Mouse (Mus musculus) thymus, postnatal 10 days (tissue): ENCODE data around the gene Egfem1.

Experiments used
- DNase-seq, 2 experiments: peaks; one replicate each; pipeline ENCODE4 v3.0.0; 2021; ENCODE audit warnings: low spot score in 2 of 2

Gene Egfem1

DNA sequence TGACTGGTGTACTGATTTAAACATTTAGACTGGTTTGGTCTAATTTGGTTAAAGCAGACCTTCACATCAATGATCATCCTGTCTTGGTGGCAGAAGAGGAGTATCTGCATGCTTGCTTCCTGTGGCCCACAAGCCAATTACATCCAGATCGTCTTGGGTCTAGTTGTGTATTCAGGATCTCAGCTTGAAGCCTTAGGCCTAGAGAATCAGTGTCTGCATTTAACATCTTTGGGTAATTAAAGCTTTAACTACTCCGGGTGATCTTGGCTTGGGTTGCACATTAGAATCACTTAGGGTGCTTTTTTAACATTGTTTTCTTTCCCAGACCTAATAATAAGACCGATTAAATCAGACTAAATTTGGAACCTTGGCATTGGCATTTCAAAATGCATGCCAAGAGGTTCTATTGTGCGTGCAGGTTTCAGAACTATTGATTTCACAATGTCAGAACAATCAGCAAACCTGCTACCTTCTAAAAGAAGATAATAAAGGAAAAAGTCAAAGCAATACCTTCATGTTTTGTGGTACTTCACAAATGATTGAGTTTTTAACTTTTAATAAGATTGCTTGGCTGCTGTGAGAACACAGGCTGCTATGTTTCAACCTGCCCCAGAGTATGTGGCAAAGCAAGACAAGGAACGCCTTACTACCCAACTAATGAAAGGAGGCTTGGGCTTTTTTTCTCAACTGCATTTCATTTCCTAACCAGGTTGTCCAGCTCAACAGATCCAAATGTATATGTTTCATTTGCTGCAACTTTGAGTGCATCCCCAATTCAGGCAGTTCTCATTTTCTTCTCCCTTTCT, 496.4 kb downstream of the Egfem1 start:
- DNase-seq: no peak

DNA sequence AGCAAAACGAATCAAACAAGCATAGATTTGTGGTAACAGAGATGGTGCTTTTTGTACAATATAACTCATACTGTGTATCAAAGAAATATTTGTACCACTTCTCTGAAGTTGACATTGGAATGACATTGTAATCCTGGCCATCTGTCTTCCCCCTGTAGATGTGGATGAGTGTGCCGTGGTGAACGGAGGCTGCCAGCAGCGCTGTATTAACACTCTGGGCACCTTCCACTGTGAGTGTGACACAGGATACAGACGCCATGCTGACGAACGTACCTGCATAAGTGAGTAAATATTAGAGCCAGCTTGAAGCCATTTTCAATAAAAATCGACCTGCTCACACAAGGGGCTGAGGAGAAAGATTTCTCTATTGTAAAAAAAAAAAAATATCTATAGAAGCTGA, 500.9 kb downstream of the Egfem1 start:
- no peak for DNase-seq

DNA sequence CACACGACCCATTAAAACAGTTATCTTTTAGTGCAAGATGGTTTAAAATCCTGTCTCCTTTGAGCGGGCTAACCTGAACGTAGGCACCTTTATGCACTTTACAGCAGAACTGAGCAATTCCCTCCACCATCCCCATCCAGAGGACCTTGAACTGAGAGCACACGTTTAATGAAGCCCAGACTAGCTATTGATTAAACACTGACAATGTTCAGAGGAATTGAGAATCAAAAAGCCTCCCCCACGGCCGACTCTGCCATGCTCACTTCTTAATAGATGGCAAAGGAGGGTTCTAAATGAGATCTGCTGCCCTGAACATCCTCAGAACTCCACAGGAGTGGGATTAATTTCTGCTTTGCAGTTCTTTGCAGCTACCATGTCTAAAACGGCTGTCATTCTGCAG, 520.3 kb downstream of the Egfem1 start:
- no peak for DNase-seq

DNA sequence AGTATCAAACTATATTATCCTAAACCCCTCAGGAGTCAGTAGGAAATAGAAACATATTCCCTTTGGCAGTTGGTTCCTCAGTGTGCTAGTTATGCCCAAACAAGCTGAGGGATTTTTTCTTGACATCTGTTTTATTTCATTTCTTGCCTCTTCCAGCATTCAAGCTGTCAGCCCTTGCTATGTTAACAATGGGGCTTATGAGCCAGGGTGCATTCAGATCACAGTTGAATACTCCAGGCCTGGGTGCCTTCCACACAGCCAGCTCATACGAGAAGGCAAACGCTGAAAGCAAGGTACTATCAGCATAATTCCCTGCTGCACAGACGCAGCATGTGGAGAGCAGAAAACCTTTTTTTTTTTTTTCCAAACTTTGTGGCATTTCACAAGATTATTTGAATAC, 526.9 kb downstream of the Egfem1 start:
- no peak for DNase-seq

DNA sequence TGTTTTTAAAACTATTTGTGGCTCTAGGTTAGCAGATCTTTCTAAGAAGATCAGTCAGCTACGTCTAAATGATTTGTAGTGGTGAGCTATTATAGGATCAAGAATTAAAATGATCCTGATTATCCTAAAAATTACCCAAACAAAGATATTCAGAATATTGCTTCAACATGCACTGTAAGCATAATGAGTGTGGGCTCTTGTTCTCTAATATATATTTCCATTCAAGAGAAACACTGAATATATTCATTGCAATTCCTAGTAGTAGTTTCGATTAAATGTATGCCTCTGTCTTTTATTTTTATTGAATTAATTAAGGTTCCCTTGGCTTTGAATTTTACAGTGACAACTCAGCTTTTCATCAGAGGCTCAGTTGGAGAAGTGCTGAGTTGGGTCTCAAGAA, 527.4 kb downstream of the Egfem1 start:
- DNase-seq: no peak

DNA sequence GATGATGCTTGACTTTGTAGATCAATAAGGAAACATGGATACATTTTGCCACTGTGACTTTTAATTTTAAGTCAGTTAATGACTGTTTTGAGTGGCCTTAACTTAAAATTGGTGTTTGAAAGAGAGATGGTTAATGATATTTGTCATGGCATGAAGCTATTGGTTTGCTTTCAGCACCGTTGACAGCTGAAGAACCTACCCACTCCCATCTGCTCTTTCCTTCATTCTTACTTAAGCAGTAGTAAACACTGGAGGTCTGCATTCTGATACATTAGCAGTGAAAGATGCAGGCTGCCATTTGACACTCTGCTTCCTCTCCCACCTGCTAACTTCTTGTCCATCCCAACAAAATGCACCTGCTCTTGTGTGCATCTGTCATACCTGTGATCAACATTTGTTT, 537.8 kb downstream of the Egfem1 start:
- DNase-seq: no peak

DNA sequence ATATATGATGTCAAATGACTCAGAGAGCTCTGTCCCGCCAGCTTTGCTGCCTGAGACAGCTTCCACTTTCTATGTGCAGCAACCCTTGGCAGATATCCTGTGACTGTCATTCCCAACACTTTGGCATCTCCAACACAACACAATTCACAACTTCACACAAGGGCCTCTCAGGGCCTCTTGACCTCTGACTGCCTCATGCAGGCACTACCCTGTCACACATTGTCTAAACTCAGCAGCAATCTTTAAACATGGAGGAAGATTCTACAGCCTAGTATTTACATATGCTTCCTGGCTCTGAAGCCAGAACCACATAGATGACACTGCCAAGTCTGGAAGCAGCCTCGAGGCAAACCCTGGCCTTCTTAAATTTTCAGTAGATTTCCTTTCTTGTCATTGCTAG, 558.0 kb downstream of the Egfem1 start:
- DNase-seq: no peak

DNA sequence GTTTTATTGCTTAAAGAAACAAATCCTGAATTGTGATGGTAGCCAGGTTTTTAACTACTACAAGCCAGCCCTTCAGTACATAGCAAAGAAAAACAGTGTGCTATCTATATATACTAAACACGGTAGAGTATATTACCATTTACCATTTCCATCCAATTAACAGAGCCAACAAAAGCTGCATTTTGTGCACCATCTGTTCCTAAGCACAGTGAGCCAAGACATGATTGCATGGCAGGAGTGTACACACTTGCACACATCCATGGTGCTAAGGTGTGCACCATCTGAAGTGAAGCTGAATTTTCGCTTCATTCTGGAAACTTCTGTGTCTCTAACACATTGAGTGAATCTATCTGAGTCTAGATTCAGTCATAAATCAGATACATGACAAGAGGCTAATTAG, 585.0 kb downstream of the Egfem1 start:
- DNase-seq: no peak

DNA sequence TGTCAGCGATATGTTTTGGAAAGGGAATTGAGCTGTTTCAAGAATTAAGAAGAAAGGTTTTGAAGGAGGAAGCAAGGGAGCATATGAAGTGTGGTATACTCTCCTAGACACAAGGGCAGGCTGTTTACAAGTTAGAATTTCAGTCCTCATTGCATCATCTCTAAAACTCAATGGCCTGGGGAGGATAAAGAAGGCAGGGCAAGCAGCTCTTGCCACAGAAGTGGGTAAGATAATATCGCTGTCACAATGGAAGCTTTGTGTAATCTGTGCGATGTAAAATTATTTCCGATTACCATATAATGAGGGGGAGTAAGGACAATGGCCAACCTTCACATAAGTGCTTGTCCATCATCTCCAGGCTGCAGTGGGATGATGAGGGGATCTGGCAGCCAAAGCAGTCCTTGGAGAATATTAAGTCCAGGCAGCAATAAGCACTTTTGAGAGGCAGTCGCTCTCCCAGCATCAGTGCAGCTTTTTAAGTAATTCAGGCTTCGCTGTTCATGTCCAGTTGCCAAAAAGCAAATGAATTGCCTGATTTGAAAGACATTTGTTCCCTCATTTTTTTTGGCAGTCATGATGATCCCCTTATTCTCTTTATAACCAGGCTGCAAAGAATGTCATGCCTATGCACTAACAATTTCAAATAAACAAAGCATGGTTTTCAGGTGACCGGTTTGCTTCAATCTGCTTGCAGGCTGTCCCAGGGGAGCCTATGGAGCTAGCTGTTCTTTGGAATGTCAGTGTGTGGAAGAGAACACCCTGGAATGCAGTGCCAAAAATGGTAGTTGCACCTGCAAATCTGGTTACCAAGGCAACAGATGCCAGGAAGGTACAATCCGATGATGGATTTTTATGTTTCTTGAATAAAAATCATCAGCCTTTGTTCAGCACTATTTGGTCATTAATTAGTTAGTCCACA, 607.8 kb downstream of the Egfem1 start:
- DNase-seq: no peak

DNA sequence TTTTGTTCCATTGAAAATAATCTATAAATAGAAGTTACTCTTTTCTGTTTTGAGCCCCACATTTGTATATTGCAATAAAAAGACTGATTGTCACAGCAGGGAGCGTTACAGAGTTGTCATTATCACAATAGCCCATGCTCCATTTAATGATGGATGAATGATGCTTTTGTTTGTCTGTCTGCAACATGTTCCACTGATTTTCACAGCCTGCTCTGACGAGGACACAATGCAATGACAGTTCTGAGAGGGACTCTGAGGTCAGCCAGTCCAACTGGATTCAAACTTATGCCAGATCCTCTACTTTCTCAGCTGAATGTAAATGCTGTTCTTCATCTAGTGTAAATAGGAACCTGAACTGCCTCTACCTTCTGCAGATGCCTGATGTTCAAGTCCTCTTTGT, 619.3 kb downstream of the Egfem1 start:
- no peak for DNase-seq

DNA sequence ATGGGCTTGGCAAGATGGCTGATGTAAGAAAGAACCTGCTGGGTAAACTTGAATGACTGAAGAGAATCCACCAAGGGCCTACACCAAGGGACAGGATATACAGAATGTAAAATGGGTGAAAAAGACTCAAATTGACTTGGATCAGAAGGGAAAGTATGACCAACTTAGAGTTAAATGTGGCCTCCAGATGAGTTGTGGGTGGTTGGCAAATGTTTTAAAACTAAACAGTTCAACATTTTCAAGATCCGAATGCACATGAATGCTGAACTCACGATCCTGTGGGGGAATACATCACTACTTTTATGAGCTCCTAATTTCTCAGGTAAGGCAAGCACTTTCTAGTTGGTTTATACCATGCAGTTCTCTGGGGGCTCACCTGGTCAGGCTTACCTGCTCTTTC, 625.0 kb downstream of the Egfem1 start:
- DNase-seq: no peak

DNA sequence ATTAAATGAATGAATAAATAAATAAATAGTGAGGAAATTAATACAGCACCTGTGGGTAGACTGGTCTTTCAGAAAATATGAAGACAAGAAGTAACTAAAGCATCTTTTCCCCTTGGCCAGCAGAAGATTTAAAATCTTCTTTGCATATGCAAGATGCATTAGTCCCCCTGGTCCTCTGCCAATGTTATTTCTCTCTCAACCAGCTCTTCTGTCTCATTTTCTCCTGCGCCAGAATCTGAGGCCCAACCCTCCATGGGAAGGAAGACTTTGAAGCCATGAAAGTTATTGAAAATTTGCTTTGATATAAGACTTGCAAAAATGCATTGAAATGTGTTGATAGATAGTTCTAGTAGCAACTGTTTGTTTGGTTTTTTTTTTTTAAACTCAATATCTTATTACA, 625.6 kb downstream of the Egfem1 start:
- DNase-seq: no peak

DNA sequence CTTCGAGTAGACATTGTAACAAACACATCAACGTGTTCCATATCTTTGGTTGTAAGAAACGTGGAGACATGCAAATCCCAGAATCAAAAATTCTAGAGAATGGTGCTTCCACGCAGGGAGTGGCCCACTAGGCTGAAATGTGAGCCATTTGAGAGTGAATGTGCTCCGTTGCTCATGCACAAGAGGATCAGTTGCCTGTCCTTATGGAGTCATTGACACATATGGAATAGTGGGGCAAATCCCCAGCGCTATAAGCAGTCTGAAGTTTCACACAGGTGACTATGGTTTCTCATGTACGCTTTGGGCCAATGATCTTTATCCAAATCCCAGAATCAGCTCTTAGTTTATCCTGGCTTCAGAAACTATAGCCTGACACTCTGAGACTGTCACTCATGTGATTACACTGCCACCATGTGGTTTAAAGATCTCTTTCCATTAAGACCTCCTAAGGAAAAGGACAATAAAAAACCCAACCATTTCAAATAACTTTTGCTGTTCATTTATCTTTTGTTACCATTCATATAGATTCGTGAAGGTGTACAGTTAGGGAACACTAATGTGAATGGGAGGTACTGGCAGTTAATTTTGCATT, 644.6 kb downstream of the Egfem1 start:
- DNase-seq: no peak

DNA sequence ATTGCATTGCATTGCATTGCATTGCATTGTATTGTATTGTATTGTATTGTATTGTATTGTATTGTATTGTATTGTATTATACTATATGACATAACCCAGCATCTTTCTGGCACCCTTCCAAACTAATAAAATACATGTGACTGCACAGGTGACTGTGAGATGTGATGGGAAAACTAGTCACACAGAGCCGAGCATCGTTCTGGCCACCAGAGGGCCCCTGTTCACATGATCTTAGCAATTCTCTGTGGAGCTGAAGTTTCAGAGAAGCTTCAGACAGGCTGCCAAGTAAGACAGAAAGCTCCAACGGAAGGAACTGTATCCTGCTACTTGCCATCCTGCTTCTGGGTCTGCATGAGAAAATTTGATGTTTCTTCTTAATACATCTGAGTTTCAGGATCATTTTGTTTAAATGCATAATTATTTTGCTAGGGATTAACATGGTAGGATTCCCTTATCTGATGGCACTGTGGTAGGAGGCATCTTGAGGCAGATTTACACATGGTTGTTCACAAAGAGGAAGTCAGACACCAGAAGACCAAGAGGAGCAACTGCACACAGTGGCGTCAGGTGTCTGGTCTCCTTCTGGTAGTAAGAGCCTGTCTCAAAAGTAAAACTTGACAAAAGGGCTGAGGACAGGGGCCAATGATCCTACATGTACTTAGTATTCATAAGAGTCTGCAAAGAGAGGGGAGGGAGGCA, 648.4 kb downstream of the Egfem1 start:
- DNase-seq: no peak

DNA sequence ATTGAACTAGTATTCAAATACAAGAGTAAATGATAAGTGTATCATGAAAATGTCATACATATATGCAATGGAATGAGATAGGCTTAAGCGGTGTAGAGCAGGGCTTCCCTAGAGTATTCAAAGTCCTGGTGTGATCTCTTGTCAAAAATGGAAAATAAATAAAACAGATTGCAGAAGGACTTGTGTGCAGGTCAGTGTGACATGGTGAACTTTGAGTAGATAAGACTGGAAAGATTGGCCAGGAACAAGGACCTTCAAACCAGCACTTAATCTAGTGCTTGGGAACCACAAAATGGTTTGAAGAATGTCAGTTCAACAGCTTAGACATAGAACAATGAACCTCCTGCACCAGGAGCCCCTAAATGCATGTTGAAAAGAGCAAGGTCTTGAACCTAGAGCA, 649.7 kb downstream of the Egfem1 start:
- DNase-seq: no peak

DNA sequence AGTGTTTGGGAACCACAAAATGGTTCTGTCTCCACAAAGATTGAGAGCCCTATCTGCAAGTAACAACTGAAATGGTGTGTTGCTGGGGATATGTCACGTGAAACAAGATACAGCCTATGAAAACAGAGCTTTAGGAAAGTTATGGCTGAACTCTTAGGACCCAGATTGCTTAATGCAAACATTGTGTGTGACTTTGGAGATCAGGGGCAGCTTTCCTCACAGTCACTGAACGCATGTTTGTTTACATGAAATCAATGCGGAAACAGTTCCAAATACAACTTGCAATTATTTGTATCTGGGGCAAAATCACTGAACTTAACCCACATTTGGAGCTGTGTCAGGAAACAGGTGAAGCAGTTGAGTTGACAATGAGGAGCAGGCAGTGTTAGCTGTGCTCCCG, 650.8 kb downstream of the Egfem1 start:
- no peak for DNase-seq

DNA sequence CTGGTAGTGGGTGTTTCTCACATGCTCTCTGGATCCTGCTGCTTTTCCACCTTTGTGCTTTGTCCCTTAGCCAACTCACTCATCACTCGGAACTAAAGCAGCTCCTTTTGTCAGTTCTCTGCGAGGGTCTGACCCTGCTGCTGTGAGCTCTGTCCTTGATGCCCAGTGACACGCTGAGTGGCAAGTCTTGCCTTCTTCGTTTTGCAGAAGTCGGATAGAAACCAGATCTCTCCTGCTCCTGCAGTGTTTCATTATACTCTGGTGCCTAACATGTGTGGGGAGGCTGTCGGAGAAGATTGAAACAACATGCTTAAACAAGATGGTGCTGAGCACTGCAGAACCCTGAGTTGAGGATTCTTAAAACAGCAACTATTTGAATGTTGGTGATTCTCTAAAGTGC, 652.4 kb downstream of the Egfem1 start:
- DNase-seq: no peak

DNA sequence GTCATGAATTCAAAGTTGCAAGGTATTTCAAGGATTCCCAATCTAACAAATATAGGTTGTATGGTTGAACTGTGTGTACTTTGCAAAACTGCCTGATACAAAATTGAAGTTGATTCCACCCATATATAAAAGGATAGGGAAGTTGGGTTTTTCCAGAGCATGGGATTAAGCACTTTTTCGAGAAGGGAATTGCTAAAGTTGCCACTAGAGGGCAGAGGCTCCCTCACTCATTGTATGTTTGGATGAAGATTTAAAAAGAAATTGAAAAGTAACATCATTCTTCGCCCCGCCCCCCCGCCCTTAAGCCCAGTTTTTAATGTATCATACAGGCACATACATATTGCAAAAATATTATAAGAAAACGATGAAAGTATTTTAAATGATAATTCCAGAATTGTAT, 657.5 kb downstream of the Egfem1 start:
- DNase-seq: no peak
